Mouse (Mus musculus) left cerebral cortex, postnatal 36 days (tissue): ENCODE data around the gene Clic4. TPM values are rescaled to one million over a fixed set of nuclear protein-coding genes. Genes with fewer than 3 reads are reported as not detected.
A peak's percentile ranks its signal among the peaks of the same experiment; 100 is the strongest.

Source experiments
- DNase-seq, 2 experiments: peaks; one replicate each; pipeline ENCODE4 v3.0.0; 2021 to 2022; ENCODE audit warnings: low spot score in 2 of 2, mixed read lengths in 1 of 2
- intact Hi-C: fragments of 180-260 bp; cut with DNase I; formaldehyde crosslinking; loops from one replicate; pipeline ENCODE4 v1.15.1; 2025
- total RNA-seq, 2 experiments: library from RNA; stranded (reverse); gene quantifications; 2 replicates each; pipeline ENCODE4 v1.2.3; 2021

Gene Clic4
- total RNA-seq, 2 experiments from 2014 or later, result 33.8 to 36.2 TPM

DNA sequence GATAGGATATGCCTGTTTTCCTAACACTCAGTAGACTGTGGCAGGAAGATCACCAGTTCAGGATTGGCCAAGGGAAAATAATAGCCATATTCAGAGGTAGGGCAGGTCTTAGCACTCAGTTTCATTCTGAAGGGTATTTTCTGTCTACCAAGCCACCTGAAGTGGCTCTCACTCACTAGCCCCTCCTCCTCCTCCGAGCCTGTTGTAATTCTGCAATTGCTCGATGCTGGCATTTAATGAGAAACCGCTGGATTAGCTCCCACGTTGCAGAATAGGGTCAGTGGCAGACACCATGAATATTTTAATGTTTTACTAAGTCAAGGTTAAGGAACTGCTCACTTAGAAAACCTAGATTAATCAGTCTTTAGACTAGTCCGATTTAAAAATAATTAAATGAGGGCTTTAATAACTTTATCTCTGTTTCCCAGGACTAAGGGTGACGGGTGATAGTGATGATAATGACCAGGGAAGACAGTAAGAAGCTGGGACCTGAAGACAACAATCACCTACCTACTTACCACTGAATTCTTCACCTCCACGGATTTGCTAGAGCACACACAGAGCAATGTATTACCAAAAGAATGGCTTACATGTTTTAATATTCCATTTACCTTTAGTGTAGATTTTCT lies 29.6 kb downstream of the Clic4 start:
- intact Hi-C loops, result no loop called here
- DNase-seq, result no peak

DNA sequence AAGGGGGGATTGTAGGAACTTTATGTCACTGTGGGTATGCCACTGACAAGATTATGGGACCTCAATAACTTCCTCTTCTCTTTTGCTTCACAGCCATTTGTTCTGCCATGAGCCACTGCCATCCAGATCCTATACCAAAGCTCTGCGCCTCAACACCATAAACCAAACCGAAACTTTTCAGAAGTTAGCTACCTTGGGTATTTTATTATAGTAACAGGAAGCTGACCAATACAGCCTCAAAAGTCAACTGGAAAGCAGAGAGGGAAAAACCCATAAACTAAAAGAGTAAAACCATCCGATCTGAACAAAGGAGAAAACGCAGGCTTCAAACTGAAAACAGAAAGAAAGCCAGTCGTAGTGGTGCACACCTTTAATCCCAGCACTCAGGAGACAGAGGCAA lies 30.2 kb downstream of the Clic4 start:
- DNase-seq, result no peak
- intact Hi-C loops, result no loop called here

DNA sequence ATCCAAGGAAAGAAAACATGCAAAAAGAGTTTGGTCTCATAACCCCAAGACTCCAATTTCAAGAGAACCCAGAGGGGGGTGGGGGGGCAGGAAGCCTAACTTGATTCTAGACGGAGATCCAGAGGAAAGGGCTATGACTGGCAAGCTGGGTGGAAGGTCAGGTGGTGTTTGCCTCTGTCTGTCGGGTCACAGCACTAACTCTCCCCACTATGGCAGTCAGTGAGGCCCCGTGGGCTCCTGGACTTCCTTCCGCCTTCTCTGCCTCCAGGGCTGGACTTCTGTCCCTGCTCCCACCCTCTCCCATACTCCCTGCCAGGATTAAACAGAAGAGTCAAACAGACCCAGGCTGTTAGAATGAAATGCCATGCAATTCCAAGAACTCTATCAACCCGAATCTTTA lies 30.9 kb downstream of the Clic4 start:
- intact Hi-C loops, result no loop called here
- DNase-seq, result no peak

DNA sequence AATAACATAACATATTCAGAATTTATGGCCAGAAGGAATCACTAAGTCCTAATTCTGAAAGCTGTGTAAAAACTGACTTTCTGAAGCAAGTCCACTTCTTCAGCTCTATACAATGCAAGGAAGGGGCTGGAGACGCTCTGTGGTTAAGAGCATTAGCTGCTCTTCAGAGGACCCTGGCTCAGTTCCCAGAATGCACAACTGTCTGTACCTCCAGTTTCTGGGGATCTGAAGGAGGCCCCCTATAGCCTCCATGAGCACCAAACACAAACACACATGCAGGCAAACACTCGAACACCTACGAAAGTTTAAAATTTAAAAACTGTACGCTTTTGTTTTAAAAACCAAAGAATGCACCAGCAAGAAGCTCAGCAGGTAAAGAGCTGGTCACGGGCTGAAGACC lies 31.5 kb downstream of the Clic4 start:
- intact Hi-C loops, result no loop called here
- no peak for DNase-seq

DNA sequence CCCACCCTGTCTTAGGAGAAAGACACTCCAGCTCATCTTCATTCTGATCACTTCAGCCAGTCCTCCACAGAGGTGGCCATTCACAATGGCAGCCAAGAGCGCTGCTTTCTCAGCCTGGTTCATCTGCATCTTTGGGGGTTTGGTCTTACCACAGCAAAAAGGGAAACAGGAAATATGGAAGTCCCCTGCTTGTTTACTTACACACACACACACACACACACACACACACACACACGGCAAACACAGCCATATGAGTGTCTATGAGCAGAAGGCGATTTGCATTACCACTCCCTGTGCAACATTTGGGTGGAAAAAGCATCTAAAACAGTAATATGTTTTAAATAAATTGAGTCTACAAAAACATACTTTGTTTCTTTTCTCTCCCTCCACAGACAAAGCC lies 32.3 kb downstream of the Clic4 start:
- intact Hi-C loops, result no loop called here
- no peak for DNase-seq

DNA sequence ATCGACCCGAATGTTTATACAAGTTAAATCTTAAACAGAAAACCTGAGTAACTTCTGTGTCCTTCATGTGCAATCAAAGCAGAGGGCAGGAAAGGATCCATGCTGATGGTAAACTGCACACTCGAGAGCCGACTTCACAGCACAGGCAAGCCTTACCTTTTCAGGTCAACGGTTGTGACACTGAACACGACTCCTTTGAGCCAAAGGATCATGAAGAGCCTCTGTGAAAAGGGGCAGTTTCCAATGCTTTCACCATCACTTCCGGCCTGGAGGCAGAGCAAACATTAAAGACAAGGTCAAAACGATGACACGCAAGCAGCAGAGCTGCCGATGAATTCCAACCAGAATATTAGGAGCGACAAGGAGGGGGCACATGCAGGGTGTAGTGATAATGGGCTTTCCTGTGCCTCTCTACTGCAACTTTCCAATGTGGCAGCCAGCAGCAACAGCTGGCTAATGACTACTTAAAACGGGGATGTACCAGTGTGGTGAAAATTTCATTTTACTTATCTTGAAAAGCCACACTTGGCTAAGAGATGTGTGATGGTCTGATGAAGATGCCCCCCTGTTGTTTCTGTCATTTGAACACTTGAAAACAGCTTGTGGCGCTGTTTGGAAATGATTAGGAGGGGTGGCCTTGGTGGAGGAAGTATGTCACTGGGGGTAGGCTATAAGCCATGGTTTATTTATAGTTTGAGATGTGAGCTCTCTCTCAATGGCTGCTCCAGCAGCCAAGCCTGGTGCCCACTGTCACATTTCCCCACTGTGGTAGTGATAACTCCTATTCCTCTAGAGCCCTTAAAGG lies 33.7 kb downstream of the Clic4 start:
- intact Hi-C loops, result no loop called here
- DNase-seq, result no peak

DNA sequence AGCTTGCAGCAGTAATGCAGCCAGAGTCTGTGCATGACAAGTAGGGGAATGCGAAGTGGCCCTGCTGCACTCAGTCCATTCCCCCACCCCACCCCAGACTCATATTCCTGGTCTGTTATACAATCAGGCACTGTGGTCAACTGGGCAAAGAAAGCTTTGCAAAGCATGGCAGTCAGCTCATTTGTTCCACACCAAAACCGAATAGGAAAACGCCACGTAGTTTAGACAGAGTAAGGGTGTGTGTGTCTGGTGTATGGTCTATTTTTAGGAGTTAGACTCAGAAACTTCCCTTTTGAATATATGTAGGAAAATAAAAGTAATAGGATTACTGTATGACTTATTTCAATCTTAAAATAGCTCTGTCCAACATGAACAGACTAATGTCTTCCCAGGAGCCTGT lies 36.0 kb downstream of the Clic4 start:
- no peak for DNase-seq
- intact Hi-C loops, result no loop called here

DNA sequence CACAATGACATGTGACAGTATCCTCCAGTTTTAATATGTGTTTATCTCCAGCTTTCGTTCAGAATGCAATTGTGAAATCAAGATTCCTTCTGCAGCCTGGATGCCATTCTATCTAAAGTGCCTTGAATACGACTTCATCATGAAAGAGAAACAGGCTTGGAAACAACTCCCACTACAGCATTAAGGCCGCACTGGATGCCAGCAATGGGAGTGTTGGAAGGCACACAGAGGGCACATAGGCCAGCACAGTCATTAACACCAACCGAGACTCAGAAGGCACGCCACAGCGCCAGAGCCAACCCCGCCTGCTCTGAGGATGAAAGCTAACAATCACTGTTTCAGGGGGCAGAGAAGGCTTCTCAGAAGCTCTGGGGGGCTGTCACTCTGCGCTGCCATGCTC lies 37.1 kb downstream of the Clic4 start:
- intact Hi-C loops, result no loop called here
- DNase-seq, result no peak

DNA sequence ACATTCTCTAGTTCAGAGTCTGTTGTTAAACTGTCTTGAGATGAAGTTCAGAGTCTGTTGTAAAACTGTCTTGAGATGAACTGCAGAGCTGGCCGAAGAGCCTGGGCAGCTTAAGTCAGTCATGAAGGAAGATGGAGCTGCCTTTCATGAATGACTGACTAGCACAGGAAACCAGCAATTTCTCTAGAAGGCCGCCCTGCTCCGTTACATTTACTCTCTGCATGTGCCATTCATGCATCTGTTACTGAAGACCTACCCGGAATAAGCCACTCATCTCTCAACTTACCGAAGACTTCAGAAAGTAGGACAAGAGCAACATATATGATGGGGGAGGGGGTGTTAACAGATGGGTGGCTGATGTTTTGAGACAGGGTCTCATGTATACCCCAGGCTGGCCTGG lies 40.1 kb downstream of the Clic4 start:
- intact Hi-C loops, result no loop called here
- DNase-seq, result no peak

DNA sequence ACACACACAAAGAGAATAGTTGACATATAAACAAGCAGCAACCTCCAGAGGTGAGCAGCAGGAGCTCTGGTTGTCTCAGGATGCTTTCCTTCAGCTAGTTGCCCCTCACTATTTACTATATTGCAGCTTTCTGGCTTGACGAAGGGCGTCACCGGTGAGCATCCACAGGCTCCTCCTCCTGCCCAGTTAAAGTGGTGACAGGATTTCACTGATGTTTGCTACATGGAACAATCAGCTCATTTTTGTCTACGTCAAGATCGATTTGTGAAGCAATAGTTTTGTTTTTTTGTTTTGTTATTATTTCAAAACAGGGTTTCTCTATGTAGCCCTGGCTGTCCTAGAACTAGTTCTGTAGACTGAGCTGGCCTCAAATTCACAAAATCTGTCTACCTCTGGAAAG lies 41.1 kb downstream of the Clic4 start:
- no peak for DNase-seq
- intact Hi-C loops, result no loop called here

DNA sequence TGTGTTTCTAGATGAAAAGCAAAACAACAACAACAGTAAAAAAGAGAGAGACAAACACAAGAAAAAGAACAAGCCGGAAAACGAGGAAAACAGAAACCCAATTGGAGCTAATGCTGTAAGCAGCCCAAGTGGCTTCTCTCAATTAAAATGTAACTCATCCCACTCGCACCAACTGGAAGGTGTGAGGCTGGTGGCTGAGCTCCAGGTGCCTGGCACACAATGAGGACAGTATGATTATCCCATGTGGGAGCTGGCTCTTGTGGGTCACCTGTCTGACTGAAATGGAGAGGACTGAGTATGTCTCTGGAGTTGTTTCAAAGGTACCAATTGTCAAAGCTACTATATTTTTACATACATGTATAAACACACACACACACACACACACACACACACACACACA lies 41.5 kb downstream of the Clic4 start:
- intact Hi-C loops, result no loop called here
- DNase-seq, result no peak

DNA sequence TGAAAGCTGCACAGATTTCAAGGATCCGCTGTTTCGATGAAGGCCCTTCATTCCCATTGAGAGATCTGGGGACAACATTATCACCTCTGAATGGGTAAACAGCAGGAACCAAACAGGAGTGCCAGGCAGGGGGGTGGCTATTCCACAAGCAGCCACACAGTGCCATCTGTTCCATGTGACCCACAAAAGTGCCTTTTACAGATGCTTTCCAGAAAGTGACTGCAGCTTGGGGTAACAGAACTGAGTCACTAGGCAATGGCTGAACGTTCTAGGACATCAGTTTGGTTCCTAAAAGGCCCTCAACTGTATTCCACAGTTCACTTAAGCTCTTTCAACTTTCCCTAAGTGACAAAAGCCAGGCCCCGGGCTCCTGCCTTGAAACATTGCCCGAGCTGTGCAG lies 42.0 kb downstream of the Clic4 start:
- intact Hi-C loops, result no loop called here
- no peak for DNase-seq

DNA sequence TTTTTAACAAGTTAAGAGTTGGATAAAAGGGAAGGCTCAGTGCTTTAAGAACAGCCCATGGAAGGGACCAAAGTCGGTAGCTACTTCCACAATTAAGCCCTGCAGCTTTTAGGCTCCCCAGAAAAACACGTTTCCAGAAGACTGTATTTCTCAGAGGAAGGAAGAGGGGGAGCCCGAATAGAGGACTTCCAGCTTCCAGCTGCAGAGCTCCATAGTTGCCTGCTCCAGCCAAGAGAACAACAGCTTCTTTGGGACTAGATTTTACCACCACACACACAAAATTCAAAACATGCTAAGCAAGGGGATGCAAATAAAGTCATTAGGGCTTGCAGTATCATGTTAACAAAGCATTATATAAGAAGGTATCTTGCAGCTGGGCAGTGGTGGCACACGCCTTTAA lies 42.7 kb downstream of the Clic4 start:
- intact Hi-C loops, result no loop called here
- DNase-seq, result no peak

DNA sequence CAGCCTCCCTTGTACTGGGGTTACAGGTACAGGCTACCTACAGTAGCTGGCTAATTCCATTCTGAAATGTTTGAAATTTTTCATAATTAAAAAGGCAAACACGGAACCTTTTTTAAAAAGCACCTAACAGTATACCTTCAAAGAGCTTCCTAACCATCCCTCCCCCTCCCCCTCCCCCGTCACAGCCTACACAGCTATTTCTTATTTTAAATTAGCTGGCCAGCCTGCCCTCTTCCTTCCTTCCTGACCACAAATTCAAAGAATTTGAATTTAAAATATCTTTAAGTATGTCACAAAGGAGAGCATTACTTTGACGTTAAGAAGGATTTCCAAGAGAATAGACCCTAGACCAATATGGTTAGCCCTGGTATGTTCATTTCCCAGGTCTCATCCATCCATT lies 44.5 kb downstream of the Clic4 start:
- intact Hi-C loops, result no loop called here
- DNase-seq, result no peak

DNA sequence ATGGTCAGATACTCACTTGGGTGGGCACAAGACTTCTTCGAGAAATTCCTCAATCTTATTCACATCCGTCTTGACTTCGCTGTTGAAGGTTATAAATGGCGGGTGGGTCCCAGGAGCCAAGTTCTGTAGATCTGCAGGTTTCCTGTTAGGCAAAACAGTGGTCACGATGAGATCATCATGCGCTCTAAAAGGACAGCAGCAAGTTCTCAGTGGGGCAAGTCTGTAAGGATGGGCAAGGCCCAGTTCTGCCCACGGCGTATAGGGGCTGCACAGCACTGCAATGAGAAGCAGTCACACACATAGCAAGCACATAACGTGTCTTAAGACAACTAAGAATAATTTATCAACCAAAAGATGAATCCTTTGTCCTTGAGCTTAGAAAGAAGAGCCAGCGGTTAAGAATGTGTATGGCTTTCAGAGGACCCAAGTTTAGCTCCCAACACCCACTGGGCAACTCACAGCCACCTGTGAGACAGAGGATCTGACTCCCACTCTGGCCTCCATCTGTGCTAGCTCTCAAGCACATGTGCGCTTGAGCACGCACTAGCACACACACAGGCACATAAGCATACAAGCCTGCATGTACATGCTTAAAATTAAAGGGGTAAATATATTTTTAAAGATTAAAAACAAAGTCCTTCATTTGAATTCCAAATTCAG lies 46.5 kb downstream of the Clic4 start:
- intact Hi-C loops, result no loop called here
- no peak for DNase-seq

DNA sequence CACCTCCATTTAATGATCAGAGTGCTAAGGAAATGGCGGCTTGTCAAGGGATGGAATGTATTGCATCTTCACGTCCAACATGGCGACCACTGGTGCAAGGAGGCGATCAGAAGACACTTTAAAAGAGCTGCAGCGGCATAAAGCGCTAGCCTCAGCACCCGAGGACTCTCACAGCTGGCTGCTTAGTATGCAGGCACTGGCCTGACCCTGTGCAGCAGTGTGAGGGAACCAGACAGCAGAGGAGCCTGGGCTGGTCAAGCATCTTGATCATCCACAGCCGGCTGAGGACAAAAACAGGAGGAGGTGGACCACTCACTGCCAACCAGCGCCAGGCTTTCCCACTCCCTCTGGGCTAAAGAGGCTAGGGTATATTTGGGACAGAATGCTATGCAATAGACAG lies 48.8 kb downstream of the Clic4 start:
- intact Hi-C loops, result loop anchor here (5.0 kb wide), 1 partner anchor 48 kb away; the partner anchor contains the start of gene Clic4
- DNase-seq, result no peak

DNA sequence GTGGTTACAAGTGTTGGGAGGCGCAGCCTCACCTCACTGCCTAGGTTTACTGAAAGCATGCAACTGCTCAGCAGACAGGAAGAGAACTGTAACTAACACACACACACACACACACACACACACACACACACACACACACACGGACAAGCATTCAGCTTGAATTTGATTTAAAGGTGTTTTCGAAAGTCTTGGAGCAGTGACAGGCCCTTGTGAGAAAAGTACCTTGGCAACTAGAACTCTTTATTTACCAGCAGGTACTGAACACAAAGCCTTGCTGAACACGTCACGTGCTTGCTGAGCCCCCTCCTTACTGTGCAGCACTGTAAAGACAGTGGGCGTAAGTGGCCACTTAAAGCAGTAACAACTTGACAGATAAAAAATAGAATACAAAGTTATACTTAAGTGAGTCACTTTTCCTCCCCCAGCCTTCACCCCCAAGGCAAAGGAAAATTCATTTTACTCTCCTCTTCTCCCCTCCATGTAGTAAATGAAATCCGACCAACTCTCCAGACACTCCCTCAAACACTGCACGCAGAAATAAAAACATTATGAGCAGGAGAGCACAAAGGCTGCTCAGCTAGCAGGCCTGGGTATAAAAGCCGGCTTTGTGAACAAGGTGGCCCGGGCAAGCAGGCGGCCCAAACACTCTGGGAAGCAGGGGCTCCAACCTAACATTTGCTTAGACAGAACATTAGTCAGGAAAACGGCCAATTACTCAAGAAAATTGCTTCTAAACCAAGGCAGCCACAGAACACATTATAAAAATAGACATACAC lies 50.8 kb downstream of the Clic4 start:
- no peak for DNase-seq
- intact Hi-C loops, result loop anchor here (5.0 kb wide), 1 partner anchor 50 kb away; the partner anchor contains the start of gene Clic4

DNA sequence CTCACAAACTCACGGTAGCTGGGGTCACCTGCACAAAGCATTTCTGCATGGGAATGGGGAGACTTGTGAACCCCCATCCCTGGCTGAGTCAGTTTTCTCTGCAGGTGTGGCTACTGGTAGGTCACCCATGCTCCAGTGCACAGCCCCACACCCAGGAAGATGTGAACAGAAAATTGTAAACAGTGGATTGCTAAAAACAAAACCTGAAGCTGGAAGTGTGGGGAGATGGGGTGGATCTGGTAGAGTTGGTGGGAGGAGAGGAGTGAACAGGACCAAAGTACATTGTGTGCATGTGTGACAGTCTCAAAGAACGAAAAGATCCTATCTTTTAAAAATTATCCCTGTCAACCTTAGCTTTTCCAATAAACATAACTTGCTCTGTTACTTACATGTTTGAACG lies 52.0 kb downstream of the Clic4 start:
- no peak for DNase-seq
- intact Hi-C loops, result loop anchor here (5.0 kb wide), 1 partner anchor 52 kb away; the partner anchor contains the start of gene Clic4

DNA sequence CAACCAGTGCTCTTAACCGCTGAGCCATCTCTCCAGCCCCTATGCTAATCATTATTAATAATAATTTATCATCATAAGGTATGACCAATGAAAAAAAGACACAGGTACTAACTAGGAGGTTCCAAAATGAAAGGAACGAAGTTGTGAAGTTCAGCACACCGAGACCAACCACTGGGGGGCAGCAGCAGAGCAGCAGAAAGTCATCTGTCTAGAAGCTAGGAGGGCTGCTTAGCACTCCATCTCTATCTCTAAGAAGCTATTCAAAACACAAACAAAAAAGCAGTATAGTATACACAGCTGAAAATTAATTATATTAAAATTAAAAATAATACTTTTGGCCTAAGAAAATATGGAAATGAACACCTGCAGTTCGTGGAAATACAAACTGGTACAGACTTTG lies 53.0 kb downstream of the Clic4 start:
- DNase-seq, result peak; percentile 53 to 64
- intact Hi-C loops, result loop anchor here (2.0 to 5.0 kb wide), 2 partner anchors 53 to 99 kb away; partner anchors contain the start of gene Clic4

DNA sequence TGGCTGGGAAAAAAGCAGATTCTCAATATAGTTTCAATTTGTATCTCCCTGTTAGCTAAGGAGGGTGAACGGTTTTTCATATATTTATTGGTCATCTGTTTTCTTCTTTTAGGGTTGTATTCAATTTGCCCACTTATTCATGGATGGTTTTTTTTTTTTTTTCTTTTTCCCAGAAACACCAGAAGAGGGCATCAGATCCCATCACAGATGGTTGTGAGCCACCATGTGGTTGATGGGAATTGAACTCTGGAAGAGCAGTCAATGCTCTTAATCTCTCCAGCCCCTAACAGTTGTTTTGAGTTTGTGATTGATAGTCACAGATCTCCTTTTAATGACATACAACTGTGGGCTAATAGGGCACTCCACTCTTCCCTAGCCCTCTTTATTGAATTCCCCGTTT lies 62.8 kb downstream of the Clic4 start:
- intact Hi-C loops, result loop anchor here (10.0 kb wide), 1 partner anchor 145 kb away; no protein-coding TSS in a partner anchor
- DNase-seq, result no peak
